Mouse (Mus musculus) CH12.LX (cell line): ENCODE measurements around the gene Itgb4.

Experiments used
- CHD2 ChIP-seq: IDR thresholded peaks from 2 replicates; pipeline ENCODE4 v1.6.1; 2011; ENCODE audit warnings: low read length, improper control_type of control experiment
- CTCF ChIP-seq, 2 experiments: IDR thresholded peaks in 1 of 2; conservative IDR thresholded peaks in 1 of 2; 2 replicates each; pipeline ENCODE4 v1.5.1; 2011 to 2012; ENCODE audit warnings: low read depth in 2 of 2, low read length in 2 of 2, improper control_type of control experiment in 1 of 2, inconsistent platforms in 1 of 2, mild to moderate bottlenecking in 1 of 2, moderate library complexity in 1 of 2
- E2F4 ChIP-seq: IDR thresholded peaks from 2 replicates; pipeline ENCODE4 v1.6.1; 2011; ENCODE audit warnings: low read depth, low read length, improper control_type of control experiment; ENCODE audit not compliant: insufficient replicate concordance
- KAT2A ChIP-seq: IDR thresholded peaks from 2 replicates; pipeline ENCODE4 v1.6.1; 2012; ENCODE audit warnings: low read length, improper control_type of control experiment, inconsistent platforms; ENCODE audit not compliant: insufficient replicate concordance
- MAFK ChIP-seq: IDR thresholded peaks from 2 replicates; pipeline ENCODE4 v1.6.1; 2011; ENCODE audit warnings: low read length, improper control_type of control experiment; ENCODE audit not compliant: insufficient replicate concordance
- MAX ChIP-seq: IDR thresholded peaks from 2 replicates; pipeline ENCODE4 v1.6.1; 2011; ENCODE audit warnings: low read length, improper control_type of control experiment
- POLR2A ChIP-seq: IDR thresholded peaks from 2 replicates; pipeline ENCODE4 v1.6.1; 2011; ENCODE audit warnings: low read depth, mild to moderate bottlenecking, improper control_type of control experiment, low read length
- SIN3A ChIP-seq: IDR thresholded peaks from 2 replicates; pipeline ENCODE4 v1.6.1; 2012; ENCODE audit warnings: low read length, improper control_type of control experiment, inconsistent platforms
- ZC3H11A ChIP-seq: IDR thresholded peaks from 2 replicates; pipeline ENCODE4 v1.6.1; 2012; ENCODE audit warnings: low read depth, mild to moderate bottlenecking, inconsistent platforms, low read length, improper control_type of control experiment
- ZMIZ1 ChIP-seq: IDR thresholded peaks from 2 replicates; pipeline ENCODE4 v1.6.1; 2012; ENCODE audit warnings: low read depth, mild to moderate bottlenecking, inconsistent platforms, low read length, improper control_type of control experiment

- TF ChIP-seq POLR2A (no peak), MAX (no peak), ZC3H11A (no peak), MAFK (no peak), SIN3A (no peak), E2F4 (no peak), CTCF (conservative IDR thresholded peaks at IDR 0.05 in 1 of 2, IDR thresholded peaks at IDR 0.05 in 1 of 2; ENCODE audit: low read depth in 2 of 2, low read length in 2 of 2) (no peak), ZMIZ1 (no peak), KAT2A (no peak), CHD2 (no peak)
Observed at GRCm38 (mm10) chr11:116010146-116010545, 35.6 kb downstream of the Itgb4 start.
